Mouse (Mus musculus) right cerebral cortex, adult 18-20 months (tissue): ENCODE measurements around the gene Dnaaf5.

ENCODE experiments used
- DNase-seq: peaks from one replicate; pipeline ENCODE4 v3.0.0; 2022; ENCODE audit warnings: mixed read lengths

Dnaaf5 gene

DNA sequence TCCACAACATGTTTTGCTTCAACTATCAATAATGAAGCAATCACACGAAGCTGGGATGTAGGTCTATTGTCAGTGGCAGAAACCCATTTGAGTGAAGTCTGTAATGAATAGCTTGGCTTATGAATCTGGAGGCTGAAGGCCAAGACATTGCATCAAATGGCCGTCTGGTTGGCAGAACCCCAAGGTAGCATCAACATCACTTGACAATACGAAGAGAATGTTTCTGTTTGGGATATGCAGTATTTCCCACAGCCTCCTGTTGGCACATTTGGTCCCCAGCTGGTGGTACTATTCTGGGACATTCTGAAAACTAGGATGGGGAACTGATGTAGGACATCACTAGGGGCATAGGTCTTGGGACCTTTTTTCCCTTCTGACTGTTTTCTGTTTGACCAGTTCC lies 6.1 kb upstream of the Dnaaf5 start:
- DNase-seq: no peak

DNA sequence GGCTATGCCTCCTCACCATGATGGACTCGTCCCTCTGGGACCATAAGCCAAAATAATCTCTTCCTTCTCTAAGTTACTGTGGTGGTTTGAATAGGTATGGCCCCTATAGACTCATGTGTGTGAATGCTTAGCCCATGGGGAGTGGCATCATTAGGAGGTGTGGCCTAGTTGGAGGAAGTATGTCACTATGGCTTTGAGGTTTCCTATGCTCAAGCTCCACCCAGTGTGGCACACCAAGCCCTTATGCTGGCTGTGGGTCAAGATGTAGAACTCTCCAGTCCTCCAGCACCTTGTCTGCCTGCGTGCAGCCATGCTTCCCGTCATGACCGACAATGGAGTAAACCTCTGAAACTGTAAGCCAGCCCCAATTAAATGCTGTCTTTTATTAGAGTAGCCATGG lies 4.3 kb upstream of the Dnaaf5 start:
- DNase-seq: no peak

DNA sequence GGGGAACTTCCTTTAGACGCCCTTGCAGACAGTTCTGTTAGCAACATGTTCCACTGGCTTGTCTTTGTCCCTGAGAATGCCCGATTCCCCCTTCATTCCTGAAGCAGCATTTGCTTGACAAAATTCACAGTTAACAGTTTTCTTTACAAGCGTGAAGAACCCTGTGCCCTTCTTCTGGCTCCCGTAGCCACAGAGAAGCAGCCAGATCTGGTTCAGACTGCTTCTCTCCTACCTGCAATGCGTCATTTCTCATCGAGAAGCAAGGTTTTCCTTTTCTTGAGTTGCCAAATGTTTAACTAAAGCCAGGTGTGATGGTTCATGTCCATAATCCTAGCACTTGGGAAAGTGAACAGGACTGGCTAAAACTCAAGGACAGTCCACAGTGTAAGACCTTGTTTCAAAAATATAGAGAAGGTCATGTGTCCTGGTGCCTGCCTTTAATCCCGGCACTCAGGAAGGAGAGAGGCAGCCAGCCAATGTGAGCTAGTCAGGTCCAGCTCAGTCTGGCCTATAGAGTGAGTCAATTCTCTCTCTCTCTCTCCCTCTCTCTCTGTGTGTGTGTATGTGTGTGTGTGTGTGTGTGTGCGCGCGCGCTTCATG lies 3.4 kb upstream of the Dnaaf5 start:
- no peak for DNase-seq

DNA sequence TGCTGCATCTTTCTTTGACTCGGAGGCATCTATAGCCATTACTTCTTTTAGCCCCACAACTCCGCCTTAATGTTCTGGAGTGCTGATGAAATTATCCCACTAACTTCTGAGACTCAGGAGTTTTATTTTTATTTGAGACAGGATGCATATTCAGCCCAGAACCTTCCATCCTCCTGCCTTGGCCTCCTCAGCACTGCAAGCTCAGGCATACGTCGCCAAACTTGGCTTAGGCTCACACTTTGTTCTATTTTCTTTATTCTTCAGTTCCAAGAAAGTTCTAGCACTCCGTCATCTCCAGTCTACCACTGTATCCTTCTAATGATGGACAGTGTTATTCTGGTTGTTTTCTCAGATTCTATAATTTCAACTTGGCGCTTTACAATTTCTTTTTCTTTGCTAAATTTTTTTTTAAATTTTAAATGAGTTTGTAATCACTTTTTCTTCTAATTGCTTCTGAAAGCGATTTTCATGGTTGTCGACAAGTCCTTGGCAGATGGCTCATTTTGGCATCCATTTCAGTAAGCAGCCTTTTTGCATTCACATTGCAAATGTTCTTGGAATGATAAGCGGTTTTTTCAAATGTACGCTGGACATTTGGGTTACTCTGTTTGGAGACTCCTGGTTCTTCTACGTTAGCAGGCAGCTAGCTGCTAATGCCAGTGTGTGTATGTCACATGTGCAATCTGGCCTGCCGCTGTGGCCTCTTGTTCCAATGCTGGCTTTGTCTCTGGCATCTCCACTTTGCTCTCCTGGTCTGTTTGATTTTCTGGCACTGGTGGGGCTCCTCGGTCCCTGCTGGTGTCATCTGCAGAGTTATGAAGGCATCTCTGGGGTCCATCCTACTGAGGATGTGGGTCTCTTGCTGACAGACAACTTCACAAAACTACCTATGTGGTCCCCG lies 2.6 kb upstream of the Dnaaf5 start:
- DNase-seq: peak; percentile 61

DNA sequence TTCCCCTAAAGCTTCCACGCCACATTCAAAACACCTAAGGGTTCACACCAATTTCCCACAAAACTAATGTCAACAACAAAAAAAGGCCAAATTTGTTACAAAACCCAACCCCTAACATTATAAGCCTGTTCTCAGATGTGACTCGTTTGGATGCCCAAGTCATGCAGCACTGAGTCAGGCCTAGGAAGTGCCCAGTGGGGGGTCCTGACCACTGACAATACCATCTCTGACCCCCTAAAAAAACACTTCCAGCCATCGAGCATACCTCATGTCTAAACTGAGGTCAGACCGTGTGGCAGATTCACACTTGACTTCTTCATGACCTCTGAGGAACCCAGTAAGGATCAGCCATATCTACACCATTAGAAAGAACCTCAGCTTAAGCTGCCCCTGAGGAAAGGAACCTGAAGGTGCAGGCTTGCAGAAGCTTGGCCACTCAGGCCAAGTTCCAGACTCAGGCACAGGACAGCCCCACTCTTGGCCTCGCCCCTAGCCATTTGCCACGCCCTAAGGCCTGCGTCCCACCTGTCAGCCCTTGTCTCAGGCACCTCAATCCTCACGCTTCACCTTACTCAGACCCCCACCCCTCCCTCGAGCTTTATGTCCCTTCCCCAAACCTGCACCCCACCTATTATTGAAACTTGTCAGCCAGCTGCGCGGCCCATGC lies 884 bp upstream of the Dnaaf5 start:
- no peak for DNase-seq

DNA sequence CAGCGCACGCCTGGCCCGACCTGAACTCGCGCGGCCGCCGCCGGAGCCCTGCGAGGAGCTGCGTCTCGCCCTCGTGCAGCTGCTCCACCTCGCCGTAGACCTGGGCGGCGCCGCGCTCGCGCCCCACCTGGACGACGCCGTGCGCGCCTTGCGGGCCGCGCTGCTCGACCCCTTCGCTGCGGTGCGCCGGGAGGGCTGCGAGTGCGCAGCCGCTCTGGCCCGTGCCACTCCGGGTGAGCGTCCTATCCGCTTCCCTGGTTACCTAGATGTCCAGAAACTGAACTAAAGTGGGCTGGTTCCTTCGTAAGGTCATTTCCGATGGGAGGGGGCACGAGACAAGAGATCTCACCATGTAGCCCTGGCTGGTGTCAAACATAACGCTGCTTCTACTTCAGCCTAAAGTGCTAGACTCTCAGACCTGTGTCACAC lies 594 bp downstream of the Dnaaf5 start:
- DNase-seq: peak; percentile 55

DNA sequence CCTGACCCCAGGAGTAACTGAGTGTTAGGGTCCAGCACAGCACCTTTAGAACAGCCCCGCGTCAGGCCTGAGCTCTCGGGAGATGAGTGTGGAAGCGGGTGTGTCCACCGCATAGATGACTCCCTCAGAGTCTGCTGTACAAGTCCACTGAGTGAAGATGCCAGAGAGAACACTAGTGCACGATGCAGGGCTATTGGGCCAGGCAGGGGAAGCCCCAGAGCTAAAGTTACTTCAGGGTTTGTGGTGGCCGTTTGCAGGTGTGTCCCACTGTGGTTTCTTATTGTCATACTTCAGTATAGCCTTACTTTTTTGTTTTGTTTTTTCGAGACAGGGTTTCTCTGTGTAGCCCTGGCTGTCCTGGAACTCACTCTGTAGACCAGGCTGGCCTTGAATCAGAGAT lies 10.9 kb downstream of the Dnaaf5 start:
- no peak for DNase-seq

DNA sequence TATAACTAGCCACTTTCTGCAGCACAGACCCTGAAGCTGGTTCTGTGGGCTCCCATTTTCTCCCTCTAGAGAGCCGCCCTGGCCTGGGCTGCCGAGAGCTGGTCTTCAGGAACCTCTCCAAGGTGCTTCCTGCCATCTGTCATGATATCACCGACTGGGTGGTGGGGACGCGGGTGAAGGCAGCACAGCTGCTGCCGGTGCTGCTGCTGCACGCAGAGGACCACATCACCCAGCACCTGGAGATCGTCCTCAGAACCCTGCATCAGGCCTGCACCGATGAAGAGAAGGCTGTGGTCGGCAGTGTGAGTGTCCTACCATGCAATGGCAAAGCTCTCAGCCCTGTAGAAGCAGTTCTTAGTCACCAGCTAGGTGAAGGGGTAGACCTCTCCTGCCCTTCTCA lies 11.6 kb downstream of the Dnaaf5 start:
- DNase-seq: no peak

DNA sequence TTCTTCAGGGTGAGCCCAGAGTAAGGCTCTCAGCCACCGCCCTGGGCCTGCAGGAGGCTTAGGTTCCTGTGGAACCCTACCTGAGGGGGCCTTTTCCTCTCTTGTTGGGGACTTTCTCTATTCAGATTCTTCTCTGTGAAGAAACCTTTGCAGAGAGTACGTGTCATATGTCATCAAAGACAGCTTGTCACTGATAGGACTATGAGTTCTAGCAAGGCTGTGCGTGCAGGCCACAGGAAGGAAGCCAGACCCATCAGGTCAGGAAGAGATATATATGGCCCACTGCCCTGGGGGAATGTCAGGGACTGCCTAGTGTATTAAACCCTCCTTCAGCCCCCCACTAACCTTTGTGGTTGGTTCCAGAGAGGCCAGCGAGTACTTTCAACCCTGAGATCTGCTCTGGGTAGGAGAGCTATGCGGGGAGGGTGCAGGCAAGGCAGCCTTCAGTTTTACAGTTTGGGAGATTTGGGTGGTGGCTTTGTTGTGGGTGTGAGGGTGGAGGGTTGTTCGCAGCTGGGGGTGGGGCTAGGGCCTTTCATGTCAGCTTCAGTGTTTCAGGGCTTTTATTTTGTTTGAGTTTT lies 16.8 kb downstream of the Dnaaf5 start:
- no peak for DNase-seq

DNA sequence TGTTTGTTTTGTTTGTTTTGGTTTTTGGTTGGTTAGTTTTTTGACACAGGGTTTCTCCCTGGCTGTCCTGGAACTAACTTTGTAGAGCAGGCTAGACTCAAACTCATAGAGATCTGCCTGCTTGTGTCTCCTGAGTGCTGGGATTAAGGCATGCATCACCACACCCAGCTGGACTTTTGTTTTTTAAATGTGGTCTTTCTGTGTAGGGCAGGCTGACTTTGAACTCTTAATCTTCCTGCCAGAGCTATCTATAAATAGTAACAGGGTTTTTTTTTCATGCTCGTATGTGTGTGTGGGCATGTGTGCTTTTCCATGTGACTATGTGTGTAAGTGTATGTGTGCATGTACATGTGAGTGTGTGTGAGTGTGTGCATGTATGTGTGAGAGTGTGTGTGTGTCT lies 17.5 kb downstream of the Dnaaf5 start:
- no peak for DNase-seq

DNA sequence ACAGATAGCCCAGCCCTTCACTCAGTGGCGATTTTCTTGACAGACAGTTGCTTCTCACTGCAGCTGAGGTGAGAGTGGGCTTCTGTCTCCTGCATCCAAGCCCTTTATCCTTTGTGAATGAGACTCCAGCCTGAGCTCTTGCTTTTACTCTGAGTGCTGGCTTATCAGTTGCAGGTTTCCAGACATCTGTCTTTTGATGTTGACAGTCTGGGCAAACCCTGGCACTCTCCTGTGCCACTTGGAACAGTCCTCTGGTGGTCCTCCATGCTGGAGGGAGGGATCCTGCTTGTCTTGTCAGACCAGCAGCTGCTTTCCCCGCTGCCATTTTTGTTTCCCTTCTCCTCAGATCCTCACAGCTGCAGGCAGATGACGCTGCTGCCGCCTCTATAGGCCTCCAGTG lies 21.9 kb downstream of the Dnaaf5 start:
- DNase-seq: no peak

DNA sequence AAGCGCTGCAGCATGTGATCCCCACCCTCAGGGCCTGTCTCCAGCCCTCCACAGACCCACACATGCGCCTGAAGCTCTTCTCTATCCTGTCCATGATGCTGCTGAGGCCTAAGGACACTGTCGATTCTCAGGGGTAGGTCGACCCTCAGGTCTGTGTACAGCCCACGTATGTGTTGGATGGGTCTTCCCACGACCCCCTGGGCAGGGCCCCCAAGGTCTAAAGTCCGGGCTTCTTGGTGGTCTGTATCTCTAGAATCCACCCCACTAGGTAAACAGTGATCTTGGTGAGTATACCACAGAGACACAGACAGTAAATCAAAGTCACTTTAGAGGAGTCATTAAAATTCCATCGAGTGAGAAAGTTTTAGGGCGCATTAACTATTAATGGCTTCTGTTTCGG lies 24.1 kb downstream of the Dnaaf5 start:
- DNase-seq: no peak

DNA sequence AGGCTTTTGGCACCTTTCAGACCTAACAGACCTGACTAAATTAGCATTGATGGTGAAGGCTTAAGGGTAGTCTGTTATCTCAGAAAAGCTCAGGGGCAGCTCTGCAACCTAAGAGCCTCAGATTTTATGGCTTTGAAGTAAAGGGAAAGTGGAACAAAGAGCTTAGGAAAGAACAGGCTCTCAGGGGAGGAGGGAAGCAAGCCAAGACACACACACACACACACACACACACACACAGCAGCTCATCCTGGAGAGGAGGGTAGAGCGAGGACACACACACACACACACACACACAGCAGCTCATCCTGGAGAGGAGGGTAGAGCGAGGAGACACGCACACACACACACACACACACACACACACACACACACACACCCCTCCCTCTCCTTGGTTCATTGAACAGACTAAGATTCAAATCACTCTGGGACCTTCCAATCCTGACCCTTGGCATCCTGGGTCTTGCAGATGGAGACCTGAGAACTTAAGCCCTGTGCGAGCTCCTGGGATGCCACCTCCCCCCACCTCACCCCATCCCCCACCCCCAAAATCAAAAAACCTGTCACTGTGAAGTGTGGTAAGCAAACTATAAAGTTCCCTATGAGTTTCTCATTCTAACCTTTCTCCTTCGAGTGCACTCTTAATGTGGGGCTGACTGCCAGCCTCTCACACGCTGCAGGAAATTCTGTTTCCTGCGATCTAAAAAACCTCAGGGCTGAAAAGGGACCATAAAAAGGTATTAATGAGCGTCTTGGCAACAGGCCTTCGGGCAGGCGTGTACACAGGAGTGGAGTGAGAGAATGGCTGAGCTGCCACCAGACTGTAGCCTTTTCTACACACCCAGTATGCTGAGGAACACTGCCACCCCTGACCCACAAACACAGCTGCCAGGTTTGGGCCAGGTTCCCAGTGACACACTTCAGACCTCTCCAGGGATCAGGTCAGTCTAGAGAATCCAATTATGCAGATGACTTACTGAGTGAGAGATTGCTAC lies 24.8 kb downstream of the Dnaaf5 start:
- no peak for DNase-seq

DNA sequence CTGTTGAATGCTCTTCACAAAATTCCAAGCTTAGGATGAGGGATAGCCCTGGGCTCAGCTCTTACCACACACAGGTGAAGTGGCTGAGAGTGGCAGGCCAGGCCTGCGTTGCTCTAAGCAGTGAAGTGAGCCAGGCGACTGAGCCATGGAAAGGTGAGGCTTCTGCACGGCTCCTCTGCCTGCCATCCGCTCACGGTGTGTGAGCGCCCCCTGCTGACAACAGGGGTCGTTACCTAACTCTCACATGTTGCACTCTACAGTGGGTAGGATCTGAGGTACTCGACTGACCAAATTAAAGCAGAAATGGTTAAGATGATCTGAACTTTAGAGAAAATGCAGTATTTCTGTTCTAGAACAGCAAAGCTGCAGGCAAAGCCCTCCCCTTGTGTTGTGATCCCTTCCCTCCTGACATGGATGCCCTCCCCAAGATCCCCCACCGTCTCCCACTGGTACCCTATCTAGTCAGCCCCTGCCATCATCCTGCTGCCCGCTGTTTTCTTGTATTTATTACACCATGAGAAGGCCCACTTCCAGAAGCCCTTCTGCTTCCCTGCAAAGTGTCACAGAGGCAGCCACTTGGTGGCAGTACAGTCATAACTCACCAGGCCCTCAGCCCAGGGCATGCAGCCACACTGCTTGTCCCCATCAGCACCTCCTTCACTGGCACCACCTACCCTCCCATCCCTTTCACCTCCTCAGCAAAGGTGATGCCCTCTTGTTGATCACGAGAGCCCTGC lies 29.0 kb downstream of the Dnaaf5 start:
- DNase-seq: peak; percentile 71

DNA sequence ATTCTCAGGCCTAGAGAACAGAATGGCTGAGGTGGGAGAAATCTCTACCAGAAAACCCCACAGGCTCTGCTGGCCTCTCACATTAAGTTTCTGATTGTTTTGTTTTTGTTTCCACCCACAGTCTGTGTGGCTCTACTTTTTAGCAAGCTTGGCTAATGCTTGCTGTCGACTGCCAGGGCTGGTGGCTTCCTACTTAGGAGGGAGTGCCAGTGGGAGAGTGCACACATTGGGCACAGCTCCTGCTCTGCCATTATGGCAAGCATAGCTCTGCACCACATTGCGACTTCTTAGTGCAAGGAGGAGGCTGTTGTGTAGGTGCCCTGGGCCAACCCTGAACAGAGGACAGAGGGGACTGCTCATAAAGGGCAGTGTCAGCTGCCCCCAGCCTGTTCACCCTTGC lies 33.1 kb downstream of the Dnaaf5 start:
- DNase-seq: peak; percentile 21

DNA sequence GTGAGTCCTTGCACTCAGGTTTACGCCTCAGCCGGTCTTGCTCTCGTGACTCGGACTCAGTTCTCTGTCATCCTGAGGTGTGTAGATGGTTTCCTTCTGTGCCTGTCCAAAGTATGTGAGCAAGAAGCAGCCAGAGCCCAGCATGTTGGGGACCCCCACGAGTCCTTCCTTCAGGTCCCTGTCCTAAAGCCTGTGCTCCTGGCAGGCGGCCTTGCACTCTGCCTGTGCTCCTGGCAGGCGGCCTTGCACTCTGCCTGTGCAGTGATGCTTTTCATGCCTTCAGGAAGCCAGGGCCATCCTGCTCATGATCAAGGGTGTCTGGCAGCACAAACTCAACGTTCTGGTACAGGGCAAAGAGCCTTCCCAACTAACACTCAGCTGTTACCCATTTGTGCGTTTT lies 33.6 kb downstream of the Dnaaf5 start:
- DNase-seq: no peak

DNA sequence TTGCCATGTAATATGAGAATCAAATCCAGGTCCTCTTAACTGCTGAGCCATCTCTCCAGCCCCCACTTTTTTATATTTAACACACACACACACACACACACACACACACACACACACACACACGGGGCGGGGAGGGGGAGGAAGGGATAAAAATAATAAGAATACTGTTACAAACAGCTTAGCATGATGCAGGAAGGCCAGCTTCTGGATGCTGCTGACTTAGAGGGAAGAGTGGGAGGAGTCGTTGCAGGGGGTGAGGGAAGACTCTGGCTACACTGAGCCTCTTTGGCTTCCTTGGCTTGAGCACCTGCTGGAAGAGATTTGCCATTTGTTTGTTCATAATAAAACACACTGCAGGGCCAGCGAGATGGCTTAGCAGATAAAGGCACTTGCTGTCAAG lies 34.9 kb downstream of the Dnaaf5 start:
- DNase-seq: no peak

DNA sequence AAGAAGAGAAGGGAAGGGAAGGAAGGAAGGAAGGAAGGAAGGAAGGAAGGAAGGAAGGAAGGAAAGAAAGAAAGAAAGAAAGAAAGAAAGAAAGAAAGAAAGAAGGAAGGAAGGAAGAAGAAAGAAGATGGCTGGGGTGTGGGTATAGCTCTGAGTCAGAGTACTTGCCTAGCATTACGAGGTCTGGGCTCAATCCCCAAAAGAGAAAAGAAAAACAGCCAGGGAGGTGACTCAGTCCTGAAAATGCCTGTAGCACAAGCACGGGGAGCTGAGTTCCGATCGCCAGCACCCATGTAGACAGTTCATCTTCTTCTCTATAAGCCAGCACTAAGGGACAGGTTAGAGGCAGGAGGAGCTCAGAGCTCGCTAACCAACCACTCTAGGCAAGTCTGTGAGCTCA lies 39.7 kb downstream of the Dnaaf5 start:
- DNase-seq: no peak

DNA sequence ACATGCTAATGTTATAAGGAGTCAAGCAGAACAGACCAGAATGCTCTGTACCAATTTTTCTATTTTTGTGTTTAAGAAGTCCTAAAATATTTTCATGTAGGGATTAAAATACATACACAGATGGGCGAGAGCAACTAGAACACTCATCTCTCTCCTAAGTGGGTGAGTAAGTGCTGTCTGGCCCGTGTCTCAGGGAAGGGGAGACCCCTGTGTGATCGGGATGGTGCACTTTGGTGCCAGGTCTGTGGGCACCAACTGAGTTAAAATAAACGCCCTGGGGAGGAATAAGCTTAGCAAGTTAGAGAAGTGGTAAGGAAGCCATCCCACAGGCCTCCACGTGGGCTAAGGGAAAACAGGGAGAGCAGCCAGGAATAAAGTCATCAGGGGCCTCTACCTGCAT lies 40.9 kb downstream of the Dnaaf5 start:
- peak; percentile 71 for DNase-seq

DNA sequence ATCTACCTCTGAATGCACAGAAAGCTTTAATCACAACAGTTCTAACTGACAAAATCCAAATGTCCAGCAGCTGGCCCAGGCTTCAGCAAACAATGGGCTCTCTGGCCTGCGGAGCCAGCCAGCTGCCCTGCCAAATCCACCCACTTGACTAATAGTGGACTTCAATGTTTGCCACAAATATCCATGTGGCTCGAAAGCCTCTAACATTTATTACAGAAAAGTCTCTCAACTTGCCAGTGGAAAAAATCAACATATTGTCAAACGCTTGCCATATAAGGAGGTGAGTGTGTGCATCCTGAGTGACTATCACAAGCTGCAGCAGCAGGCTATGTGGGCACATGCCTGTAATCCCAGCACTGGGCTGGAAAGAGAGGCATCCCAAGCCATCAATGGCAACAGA lies 48.8 kb downstream of the Dnaaf5 start:
- no peak for DNase-seq

DNA sequence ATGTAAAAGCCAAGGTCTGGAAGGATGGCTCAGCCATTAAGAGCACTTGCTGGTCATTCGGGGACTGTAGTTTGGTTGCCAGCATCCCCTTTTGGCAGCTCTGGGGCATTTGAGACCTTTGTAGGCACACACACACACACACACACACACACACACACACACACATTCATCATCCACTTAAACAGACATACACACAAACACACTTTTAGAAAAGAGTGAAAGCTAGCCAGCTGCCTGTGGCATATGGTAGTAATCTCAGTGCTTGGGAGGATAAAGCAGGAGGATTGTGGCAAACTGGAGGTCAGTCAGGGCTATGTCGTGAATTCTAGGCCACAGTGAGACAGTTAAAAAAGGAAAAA lies 49.6 kb downstream of the Dnaaf5 start:
- no peak for DNase-seq
